Mouse (Mus musculus): ENCODE data around the gene Bmp8a. TPM values are rescaled to one million over a fixed set of nuclear protein-coding genes. Genes with fewer than 3 reads are reported as not detected.
"Not testable (repeated sequence)": the region's sequence is repeated elsewhere in the genome, so short reads cannot be mapped to it uniquely, and the experiment has no call there.

Bmp8a gene
- polyA plus RNA-seq, 1 experiment from 2014 or later: 0.10 TPM

DNA sequence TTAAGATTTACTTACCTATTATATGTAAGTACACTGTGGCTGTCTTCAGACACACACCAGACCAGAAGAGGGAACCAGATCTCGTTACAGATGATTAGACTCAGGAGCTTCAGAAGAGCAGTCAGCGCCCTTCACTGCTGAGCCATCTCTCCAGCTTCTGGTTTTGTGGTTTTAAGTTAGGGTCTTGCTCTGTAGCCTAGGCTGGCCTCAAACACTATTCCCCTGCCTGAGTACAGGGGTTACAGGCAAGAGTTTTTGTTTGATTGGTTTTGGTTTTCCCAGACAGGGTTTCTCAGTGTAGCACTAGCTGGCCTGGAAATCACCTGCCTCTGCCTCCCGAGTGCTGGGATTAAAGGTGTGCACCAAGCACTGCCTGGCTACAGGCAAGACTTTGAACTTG, 50.7 kb downstream of the Bmp8a start:
- no peak overlapping the region for H3K4me3 ChIP-seq (ENCODE audit: low read depth, low read length)
- H3K36me3 ChIP-seq (ENCODE audit: control insufficient read depth, insufficient read depth, low read length): peaks cover 76% of the 10 kb centered on the region
- ATAC-seq (replicated peaks; ENCODE audit: insufficient number of reproducible peaks, low FRiP score, low TSS enrichment): no peak
- no peaks in the 10 kb centered on the region for H3K9me3 ChIP-seq (replicated peaks; ENCODE audit: control insufficient read depth, low read length)
- H3K27me3 ChIP-seq (ENCODE audit: control insufficient read depth, insufficient read depth, low read length): no peaks in the 10 kb centered on the region
- H3K27ac ChIP-seq (ENCODE audit: low read depth, low read length): no peak overlapping the region
- no peak overlapping the region for H3K4me2 ChIP-seq
- WGBS (ENCODE audit: insufficient replicate concordance): 76% methylated on average over 3 of the region's 3 CpGs
- H3K4me1 ChIP-seq (ENCODE audit: control insufficient read depth, insufficient read depth, low read length): no peaks in the 10 kb centered on the region; the same call in 1 of the 2 replicates
- H3K9ac ChIP-seq (ENCODE audit: low read depth, low read length): no peak overlapping the region

DNA sequence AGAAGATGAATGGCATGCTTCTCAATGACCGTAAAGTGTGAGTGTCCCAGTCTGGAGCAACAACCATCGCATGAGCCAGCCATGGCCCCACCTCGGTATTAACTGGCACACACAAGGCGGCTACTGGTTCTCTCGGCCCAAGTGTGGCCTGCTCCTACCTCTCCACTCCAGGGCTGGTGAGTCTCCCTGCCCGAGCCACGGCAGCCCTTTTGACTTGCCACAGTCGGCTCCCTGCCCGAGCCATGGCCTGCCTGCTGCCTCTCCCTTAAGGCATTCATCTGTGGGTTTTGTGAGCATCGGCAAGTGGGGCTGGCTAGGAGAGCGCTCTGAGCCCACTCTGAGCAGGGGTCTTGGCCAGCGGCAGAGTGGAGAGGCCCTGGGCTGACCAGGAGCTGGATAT, 54.0 kb downstream of the Bmp8a start:
- 84% methylated on average over 12 of the region's 12 CpGs for WGBS (ENCODE audit: insufficient replicate concordance)
- H3K4me3 ChIP-seq (ENCODE audit: low read depth, low read length): no peak overlapping the region

GRCm38 (mm10) chr4:123286790-123287189, 56.3 kb downstream of the Bmp8a start:
- 67% methylated on average over 2 of the region's 2 CpGs for WGBS (ENCODE audit: insufficient replicate concordance)
- Histone ChIP-seq H3K4me3 (ENCODE audit: low read depth, low read length) (peak overlapping the region; percentile 78), H3K4me2 (peak overlapping the region; percentile 92), H3K36me3 (ENCODE audit: control insufficient read depth, insufficient read depth, low read length) (peaks cover 41% of the 10 kb centered on the region), H3K4me1 (ENCODE audit: control insufficient read depth, insufficient read depth, low read length) (peaks cover 20% of the 10 kb centered on the region), H3K27ac (ENCODE audit: low read depth, low read length) (0 out of 2 replicates have a peak overlapping the region, but pooled peaks have one; percentile 79), H3K27me3 (ENCODE audit: control insufficient read depth, insufficient read depth, low read length) (no peaks in the 10 kb centered on the region), H3K9ac (ENCODE audit: low read depth, low read length) (peak overlapping the region; percentile 48), H3K9me3 (replicated peaks; ENCODE audit: control insufficient read depth, low read length) (no peaks in the 10 kb centered on the region)
- 0 out of 2 replicates have a peak, but pooled peaks have one; percentile 16 for ATAC-seq (replicated peaks; ENCODE audit: insufficient number of reproducible peaks, low FRiP score, low TSS enrichment)

More for the DNA sequence above, 54.0 kb downstream of the Bmp8a start:
- Histone ChIP-seq H3K27ac (ENCODE audit: low read depth, low read length) (no peak overlapping the region), H3K4me1 (ENCODE audit: control insufficient read depth, insufficient read depth, low read length) (peaks cover 18% of the 10 kb centered on the region), H3K9me3 (replicated peaks; ENCODE audit: control insufficient read depth, low read length) (no peaks in the 10 kb centered on the region), H3K36me3 (ENCODE audit: control insufficient read depth, insufficient read depth, low read length) (peaks cover 60% of the 10 kb centered on the region), H3K4me2 (no peak overlapping the region), H3K9ac (ENCODE audit: low read depth, low read length) (no peak overlapping the region), H3K27me3 (ENCODE audit: control insufficient read depth, insufficient read depth, low read length) (no peaks in the 10 kb centered on the region)
- ATAC-seq (replicated peaks; ENCODE audit: insufficient number of reproducible peaks, low FRiP score, low TSS enrichment): no peak

DNA sequence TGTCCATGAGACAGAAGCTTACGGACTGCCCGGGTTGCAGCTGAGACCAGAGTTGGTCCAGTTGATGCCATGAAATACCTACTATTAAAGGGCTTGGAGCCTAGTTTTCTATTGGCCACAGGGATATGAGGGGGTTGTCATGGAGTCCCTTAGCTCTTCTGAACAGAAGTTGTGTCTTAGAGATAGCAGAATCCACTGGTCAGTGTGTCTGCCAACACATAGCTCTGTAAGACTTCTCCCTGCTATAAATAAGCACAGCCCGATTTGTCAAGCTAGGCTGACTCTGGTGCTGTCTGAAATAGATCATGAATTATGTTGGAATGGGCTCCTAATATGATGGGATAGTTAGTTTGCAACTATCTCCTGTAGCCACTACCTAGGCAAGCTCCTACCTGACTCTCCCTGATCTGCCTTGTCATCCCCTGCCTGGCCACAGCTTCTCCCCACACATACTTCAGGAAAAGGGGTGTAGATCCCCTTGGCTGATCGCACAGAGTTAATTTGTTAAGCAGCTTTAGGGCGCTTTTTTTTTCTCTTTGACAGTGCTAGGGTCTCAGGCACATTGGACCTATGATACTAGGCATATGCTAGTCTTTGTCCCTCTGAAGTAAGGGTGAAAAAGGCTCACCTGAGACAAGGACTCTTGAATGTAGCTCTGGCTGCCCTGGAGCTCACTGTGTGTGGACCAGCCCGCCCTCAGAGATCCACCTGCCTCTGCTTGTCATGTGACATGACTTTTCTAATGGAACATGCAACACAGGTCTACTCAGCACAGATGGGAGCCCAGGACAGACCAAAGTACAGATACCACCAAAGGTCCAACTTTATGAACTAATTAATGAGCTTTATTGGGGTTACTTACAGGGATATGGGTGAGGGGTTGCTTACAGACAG, 58.1 kb downstream of the Bmp8a start:
- ATAC-seq (replicated peaks; ENCODE audit: insufficient number of reproducible peaks, low FRiP score, low TSS enrichment): no peak
- Histone ChIP-seq H3K9me3 (replicated peaks; ENCODE audit: control insufficient read depth, low read length) (no peaks in the 10 kb centered on the region), H3K27me3 (ENCODE audit: control insufficient read depth, insufficient read depth, low read length) (no peaks in the 10 kb centered on the region), H3K9ac (ENCODE audit: low read depth, low read length) (peak overlapping the region; percentile 82), H3K36me3 (ENCODE audit: control insufficient read depth, insufficient read depth, low read length) (peaks cover 29% of the 10 kb centered on the region), H3K4me1 (ENCODE audit: control insufficient read depth, insufficient read depth, low read length) (peaks cover 20% of the 10 kb centered on the region), H3K4me2 (peak overlapping the region; percentile 92), H3K4me3 (ENCODE audit: low read depth, low read length) (peak overlapping the region; percentile 78), H3K27ac (ENCODE audit: low read depth, low read length) (peak overlapping the region; percentile 79)
- 58% methylated on average over 6 of the region's 6 CpGs for WGBS (ENCODE audit: insufficient replicate concordance)

DNA sequence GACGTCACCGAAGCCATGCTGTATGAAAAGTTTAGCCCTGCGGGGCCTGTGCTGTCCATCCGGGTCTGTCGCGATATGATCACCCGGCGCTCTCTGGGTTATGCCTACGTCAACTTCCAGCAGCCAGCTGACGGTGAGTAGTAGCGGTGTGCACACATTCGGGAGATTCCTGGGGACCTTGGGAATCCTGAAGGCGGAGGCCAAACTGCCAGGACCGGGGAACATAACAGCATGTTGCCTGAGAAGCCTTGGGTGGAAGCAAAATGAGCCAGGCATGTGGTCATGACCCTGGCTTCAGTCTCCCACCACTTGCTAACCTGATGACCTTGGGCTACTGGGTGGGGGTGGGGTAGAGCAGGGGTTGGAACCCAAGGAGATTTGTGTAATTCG, 59.4 kb downstream of the Bmp8a start:
- not testable (repeated sequence) for H3K9me3 ChIP-seq (replicated peaks; ENCODE audit: control insufficient read depth, low read length); H3K27me3 ChIP-seq (ENCODE audit: control insufficient read depth, insufficient read depth, low read length); ATAC-seq (replicated peaks; ENCODE audit: insufficient number of reproducible peaks, low FRiP score, low TSS enrichment)
- H3K9ac ChIP-seq (ENCODE audit: low read depth, low read length): peak overlapping the region; percentile 82
- H3K4me1 ChIP-seq (ENCODE audit: control insufficient read depth, insufficient read depth, low read length): peaks cover 20% of the 10 kb centered on the region
- H3K4me3 ChIP-seq (ENCODE audit: low read depth, low read length): peak overlapping the region; percentile 78
- peak overlapping the region; percentile 92 for H3K4me2 ChIP-seq
- WGBS (ENCODE audit: insufficient replicate concordance): under 1% methylated on average over 14 of the region's 15 CpGs
- peaks cover 19% of the 10 kb centered on the region for H3K36me3 ChIP-seq (ENCODE audit: control insufficient read depth, insufficient read depth, low read length)
- peak overlapping the region; percentile 79 for H3K27ac ChIP-seq (ENCODE audit: low read depth, low read length)

DNA sequence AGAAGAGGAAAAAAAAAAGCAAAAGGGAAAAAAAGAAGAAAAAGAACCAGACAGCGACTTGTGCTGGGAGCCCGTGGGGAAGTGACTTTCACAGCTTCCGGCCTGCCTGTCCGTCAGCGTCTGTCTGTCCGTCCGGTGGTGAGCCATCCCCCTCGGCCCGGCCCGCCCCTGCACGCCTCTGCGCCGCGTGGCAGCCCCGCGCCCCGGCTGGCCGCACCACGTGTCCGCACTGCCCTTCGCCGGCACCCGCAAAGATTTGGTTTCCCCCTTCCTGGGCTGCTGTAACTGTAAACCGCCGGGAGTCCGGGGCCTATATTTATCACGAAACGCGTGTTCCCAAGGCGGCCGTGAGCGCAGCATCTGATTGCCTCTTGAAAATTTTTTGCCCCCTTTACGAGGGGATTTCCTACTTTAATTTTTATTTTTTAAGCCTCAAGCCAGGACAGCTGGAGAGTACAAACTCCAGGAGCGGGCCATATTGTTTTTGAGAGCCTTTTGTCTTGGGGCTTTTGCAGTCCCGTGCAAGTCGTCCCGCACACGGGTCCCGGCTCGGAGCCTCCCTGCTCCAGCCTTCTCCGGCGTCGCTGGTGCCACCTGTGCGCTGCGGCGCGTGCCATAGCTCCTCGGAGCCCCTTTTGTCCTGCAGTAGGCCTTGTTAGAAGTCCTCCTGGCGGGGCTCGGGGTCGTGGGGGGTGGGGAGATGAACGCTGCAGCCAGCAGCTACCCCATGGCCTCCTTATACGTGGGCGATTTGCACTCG, 60.0 kb downstream of the Bmp8a start:
- peak overlapping the region; percentile 79 for H3K27ac ChIP-seq (ENCODE audit: low read depth, low read length)

DNA sequence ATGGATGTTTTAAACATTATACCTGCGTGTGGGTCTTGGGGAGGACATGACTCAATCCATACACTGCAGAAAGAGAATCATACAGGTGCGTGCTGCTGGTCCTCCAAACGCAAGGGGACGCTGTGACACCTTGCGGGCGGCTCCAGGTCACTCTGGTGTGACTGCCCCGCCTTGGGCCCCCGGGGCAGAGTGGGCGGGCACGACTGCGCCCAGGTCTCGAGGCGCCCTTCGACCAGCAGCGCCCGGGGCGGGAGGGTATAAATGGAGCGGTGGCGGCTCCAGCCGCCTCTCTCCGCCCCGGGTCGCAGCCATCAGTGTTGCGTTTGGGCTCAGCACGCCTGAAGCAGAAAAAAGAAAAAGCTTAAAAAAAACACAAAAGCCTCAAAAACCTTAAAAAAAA, 60.6 kb downstream of the Bmp8a start:
- Histone ChIP-seq H3K36me3 (ENCODE audit: control insufficient read depth, insufficient read depth, low read length) (peaks cover 12% of the 10 kb centered on the region), H3K4me3 (ENCODE audit: low read depth, low read length) (peak overlapping the region; percentile 78), H3K4me2 (peak overlapping the region; percentile 92), H3K27ac (ENCODE audit: low read depth, low read length) (peak overlapping the region; percentile 79; the same call in 1 of the 2 replicates), H3K27me3 (ENCODE audit: control insufficient read depth, insufficient read depth, low read length) (no peaks in the 10 kb centered on the region), H3K9ac (ENCODE audit: low read depth, low read length) (peak overlapping the region; percentile 82; the same call in 1 of the 2 replicates), H3K4me1 (ENCODE audit: control insufficient read depth, insufficient read depth, low read length) (peaks cover 20% of the 10 kb centered on the region), H3K9me3 (replicated peaks; ENCODE audit: control insufficient read depth, low read length) (no peaks in the 10 kb centered on the region)
- WGBS (ENCODE audit: insufficient replicate concordance): under 1% methylated on average over 25 of the region's 25 CpGs
- ATAC-seq (replicated peaks; ENCODE audit: insufficient number of reproducible peaks, low FRiP score, low TSS enrichment): peak; percentile 92

More for the DNA sequence above, 60.0 kb downstream of the Bmp8a start:
- Histone ChIP-seq H3K36me3 (ENCODE audit: control insufficient read depth, insufficient read depth, low read length) (peaks cover 16% of the 10 kb centered on the region), H3K4me3 (ENCODE audit: low read depth, low read length) (peak overlapping the region; percentile 78), H3K4me2 (peak overlapping the region; percentile 92), H3K4me1 (ENCODE audit: control insufficient read depth, insufficient read depth, low read length) (peaks cover 20% of the 10 kb centered on the region), H3K9ac (ENCODE audit: low read depth, low read length) (peak overlapping the region; percentile 82)
- WGBS (ENCODE audit: insufficient replicate concordance): 0% methylated on average over 32 of the region's 55 CpGs
- not testable (repeated sequence) for H3K9me3 ChIP-seq (replicated peaks; ENCODE audit: control insufficient read depth, low read length); ATAC-seq (replicated peaks; ENCODE audit: insufficient number of reproducible peaks, low FRiP score, low TSS enrichment); H3K27me3 ChIP-seq (ENCODE audit: control insufficient read depth, insufficient read depth, low read length)

- ATAC-seq (replicated peaks; ENCODE audit: insufficient number of reproducible peaks, low FRiP score, low TSS enrichment): no peak
- WGBS (ENCODE audit: insufficient replicate concordance): 61% methylated on average over 3 of the region's 3 CpGs
- Histone ChIP-seq H3K4me2 (no peak overlapping the region), H3K9ac (ENCODE audit: low read depth, low read length) (no peak overlapping the region), H3K4me1 (ENCODE audit: control insufficient read depth, insufficient read depth, low read length) (peaks cover 8% of the 10 kb centered on the region), H3K27ac (ENCODE audit: low read depth, low read length) (no peak overlapping the region), H3K27me3 (ENCODE audit: control insufficient read depth, insufficient read depth, low read length) (no peaks in the 10 kb centered on the region), H3K9me3 (replicated peaks; ENCODE audit: control insufficient read depth, low read length) (no peaks in the 10 kb centered on the region), H3K4me3 (ENCODE audit: low read depth, low read length) (no peak overlapping the region), H3K36me3 (ENCODE audit: control insufficient read depth, insufficient read depth, low read length) (no peaks in the 10 kb centered on the region)
These were observed 62.9 kb downstream of the Bmp8a start for GRCm38 (mm10) chr4:123280117-123280516.

Measured in heart, embryonic 11.5 days (tissue).